Mouse (Mus musculus): Measurements from ENCODE around the gene Wtap. TPM values are rescaled to one million over a fixed set of nuclear protein-coding genes. Genes with fewer than 3 reads are reported as not detected.
A peak's percentile ranks its signal among the peaks of the same experiment; 100 is the strongest.
"Not testable (repeated sequence)": the region's sequence is repeated elsewhere in the genome, so short reads cannot be mapped to it uniquely, and the experiment has no call there.

Gene Wtap
- polyA plus RNA-seq, 1 experiment from 2014 or later = 124 TPM

DNA sequence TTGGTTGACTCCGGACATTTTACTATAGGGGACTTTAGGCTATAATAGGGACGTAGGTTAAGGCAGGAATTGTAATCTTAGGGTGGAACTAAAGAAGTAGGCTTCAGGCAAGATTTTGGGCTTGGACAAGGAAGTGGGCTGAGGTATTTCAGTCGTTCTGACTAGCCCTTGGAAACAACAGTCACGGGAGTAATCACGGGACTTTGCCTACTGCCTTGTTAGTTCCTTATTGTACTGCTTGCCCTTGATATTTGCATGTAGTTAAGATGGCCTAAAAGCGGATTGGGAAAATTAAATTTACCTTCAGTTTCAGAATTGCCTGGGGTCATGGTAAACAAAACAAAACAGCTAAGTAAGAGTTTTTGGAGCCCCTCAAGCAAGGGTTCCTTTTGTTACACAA, 5.1 kb upstream of the Wtap start:
- no peak for ATAC-seq (ENCODE audit: low FRiP score, low TSS enrichment)
- no peak overlapping the region for H3K9ac ChIP-seq (replicated peaks; ENCODE audit: low read length)
- no peak overlapping the region for H3K4me3 ChIP-seq (ENCODE audit: low read length)
- H3K9me3 ChIP-seq (ENCODE audit: low read length) = no peaks in the 10 kb centered on the region
- H3K4me2 ChIP-seq (replicated peaks; ENCODE audit: low read depth, low read length) = no peak overlapping the region
- H3K4me1 ChIP-seq (ENCODE audit: insufficient read depth, low read length) = no peaks in the 10 kb centered on the region
- 78% methylated on average over 6 of the region's 6 CpGs for WGBS
- no peak overlapping the region for H3K27ac ChIP-seq (ENCODE audit: low read length)
- no peaks in the 10 kb centered on the region for H3K36me3 ChIP-seq (ENCODE audit: insufficient read depth, low read length)
- H3K27me3 ChIP-seq (ENCODE audit: insufficient read depth, low read length) = no peaks in the 10 kb centered on the region

DNA sequence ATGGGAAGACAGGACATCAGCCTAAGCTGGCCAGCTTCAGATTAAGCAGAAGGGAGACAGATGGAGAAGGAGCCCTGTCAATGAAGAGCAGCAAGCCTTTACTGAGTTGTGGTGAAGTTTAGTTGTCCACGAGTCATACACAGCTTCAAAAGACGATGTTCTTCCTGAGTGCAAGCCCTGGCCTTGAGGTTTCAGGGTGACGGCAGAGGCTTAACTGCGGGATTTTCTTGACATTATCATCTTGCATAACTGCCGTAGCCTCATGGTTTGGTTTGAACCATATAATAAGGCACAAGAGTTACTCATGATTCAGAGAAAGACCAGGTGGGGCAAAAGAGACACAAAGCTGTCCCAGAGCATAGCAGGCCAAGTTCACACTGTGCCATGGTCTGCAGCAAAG, 3.9 kb upstream of the Wtap start:
- H3K4me1 ChIP-seq (ENCODE audit: insufficient read depth, low read length) = no peaks in the 10 kb centered on the region
- H3K27me3 ChIP-seq (ENCODE audit: insufficient read depth, low read length) = no peaks in the 10 kb centered on the region
- H3K9ac ChIP-seq (replicated peaks; ENCODE audit: low read length) = no peak overlapping the region
- H3K9me3 ChIP-seq (ENCODE audit: low read length) = no peaks in the 10 kb centered on the region
- H3K27ac ChIP-seq (ENCODE audit: low read length) = no peak overlapping the region
- no peaks in the 10 kb centered on the region for H3K36me3 ChIP-seq (ENCODE audit: insufficient read depth, low read length)
- no peak for ATAC-seq (ENCODE audit: low FRiP score, low TSS enrichment)
- no peak overlapping the region for H3K4me3 ChIP-seq (ENCODE audit: low read length)
- no peak overlapping the region for H3K4me2 ChIP-seq (replicated peaks; ENCODE audit: low read depth, low read length)
- 87% methylated on average over 5 of the region's 5 CpGs for WGBS

DNA sequence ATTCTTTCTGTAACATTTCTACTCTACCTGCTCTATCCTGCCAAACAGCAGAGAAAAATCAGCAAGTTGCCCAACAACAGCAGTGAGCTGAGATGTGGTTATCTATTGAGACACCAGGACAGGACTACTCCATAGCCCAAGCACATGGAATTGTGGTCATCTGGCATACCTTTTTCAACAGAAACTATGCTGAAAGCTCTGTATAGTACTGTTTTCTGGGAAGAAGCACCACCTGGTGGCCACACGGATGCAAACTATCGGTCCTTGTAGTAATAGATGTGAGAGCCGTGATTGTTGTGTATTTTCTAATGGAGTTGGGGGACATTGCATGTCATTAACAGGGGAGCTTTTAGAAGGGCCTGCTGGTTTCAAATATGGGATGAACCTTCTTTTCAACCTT, 2.4 kb upstream of the Wtap start:
- H3K9ac ChIP-seq (replicated peaks; ENCODE audit: low read length) = no peak overlapping the region
- H3K4me3 ChIP-seq (ENCODE audit: low read length) = no peak overlapping the region
- WGBS = 13% methylated on average over 3 of the region's 3 CpGs
- H3K4me2 ChIP-seq (replicated peaks; ENCODE audit: low read depth, low read length) = no peak overlapping the region
- no peaks in the 10 kb centered on the region for H3K4me1 ChIP-seq (ENCODE audit: insufficient read depth, low read length)
- H3K27ac ChIP-seq (ENCODE audit: low read length) = no peak overlapping the region
- no peaks in the 10 kb centered on the region for H3K9me3 ChIP-seq (ENCODE audit: low read length)
- H3K27me3 ChIP-seq (ENCODE audit: insufficient read depth, low read length) = no peaks in the 10 kb centered on the region
- no peaks in the 10 kb centered on the region for H3K36me3 ChIP-seq (ENCODE audit: insufficient read depth, low read length)
- no peak for ATAC-seq (ENCODE audit: low FRiP score, low TSS enrichment)

DNA sequence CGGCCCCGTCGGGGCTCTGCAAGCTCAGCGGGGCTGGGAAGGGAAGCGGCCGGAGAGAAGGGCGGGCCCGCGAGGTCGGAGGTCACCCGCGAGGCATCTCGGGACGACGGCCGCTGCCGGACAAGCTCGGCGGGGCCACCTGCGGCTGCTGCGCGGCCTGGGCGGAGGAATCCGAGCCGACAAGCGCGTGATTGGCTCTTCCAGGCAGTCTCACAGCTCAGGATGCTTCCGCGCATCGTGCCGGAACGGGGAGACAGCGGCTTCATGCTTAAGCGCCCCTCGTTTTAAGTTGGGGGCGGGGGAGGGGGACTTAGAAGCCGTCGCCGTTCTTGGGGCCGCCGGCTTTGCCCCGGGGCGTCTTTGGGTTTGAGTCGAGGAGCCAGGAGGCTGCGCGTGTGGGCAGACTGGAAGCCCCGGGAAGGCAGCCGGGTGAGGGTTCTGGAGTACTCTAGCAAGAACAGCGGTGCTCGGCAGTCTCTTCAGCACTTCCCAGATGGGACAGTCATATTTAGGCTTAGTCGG, 1.4 kb downstream of the Wtap start:
- ATAC-seq (ENCODE audit: low FRiP score, low TSS enrichment) = peak; percentile 94
- H3K36me3 ChIP-seq (ENCODE audit: insufficient read depth, low read length) = peaks cover 5% of the 10 kb centered on the region
- WGBS = 0% methylated on average over 51 of the region's 51 CpGs

DNA sequence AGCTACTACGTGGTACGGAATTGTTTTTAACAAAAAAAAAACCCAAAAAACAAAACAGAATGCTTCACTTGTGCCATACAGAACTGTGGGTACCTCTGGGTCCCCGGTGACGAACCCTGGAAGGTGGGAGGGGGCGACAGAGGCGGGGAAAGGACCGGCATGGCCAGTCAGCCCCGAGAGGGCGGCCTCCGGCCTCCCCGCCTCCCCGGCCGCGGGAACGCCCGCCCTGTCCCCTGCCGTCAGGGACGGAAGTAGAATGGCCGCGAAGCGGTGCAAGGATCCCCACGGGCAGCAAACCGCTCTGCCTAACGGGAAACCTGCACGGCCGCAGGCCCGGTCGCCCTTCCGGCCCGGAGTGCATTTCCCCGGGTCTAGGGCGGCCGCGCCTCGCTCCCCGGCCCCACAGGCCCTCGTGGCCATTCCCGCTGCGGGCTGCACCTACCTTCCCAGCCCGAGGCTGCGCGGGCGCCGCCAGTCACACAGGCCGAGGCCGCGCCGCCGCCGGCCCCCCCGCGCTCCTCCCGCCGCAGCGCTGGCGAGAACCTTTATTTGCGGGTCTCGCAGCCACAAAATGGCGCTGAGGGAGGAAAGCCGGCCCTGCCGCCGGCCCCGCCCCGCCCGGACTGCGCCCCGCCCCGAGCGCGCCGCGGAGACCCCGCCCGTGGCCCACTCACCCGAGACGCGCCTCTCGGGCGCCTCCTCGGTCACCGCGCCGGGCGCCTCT, 2.2 kb downstream of the Wtap start:
- H3K4me3 ChIP-seq (ENCODE audit: low read length) = peak overlapping the region; percentile 88
- peak overlapping the region; percentile 100 for H3K9ac ChIP-seq (replicated peaks; ENCODE audit: low read length)
- peak; percentile 96 for ATAC-seq (ENCODE audit: low FRiP score, low TSS enrichment)
- no peaks in the 10 kb centered on the region for H3K9me3 ChIP-seq (ENCODE audit: low read length)
- peaks cover 5% of the 10 kb centered on the region for H3K36me3 ChIP-seq (ENCODE audit: insufficient read depth, low read length)
- H3K27ac ChIP-seq (ENCODE audit: low read length) = peak overlapping the region; percentile 99
- no peaks in the 10 kb centered on the region for H3K27me3 ChIP-seq (ENCODE audit: insufficient read depth, low read length)
- peak overlapping the region; percentile 67 for H3K4me2 ChIP-seq (replicated peaks; ENCODE audit: low read depth, low read length)
- H3K4me1 ChIP-seq (ENCODE audit: insufficient read depth, low read length) = peaks cover 7% of the 10 kb centered on the region
- under 1% methylated on average over 65 of the region's 84 CpGs for WGBS

More for the DNA sequence above, 1.4 kb downstream of the Wtap start:
- Histone ChIP-seq H3K4me1 (ENCODE audit: insufficient read depth, low read length) (peaks cover 7% of the 10 kb centered on the region), H3K4me2 (replicated peaks; ENCODE audit: low read depth, low read length) (peak overlapping the region; percentile 54), H3K9me3 (ENCODE audit: low read length) (no peaks in the 10 kb centered on the region), H3K4me3 (ENCODE audit: low read length) (peak overlapping the region; percentile 88), H3K27me3 (ENCODE audit: insufficient read depth, low read length) (no peaks in the 10 kb centered on the region), H3K27ac (ENCODE audit: low read length) (peak overlapping the region; percentile 99), H3K9ac (replicated peaks; ENCODE audit: low read length) (peak overlapping the region; percentile 100)

DNA sequence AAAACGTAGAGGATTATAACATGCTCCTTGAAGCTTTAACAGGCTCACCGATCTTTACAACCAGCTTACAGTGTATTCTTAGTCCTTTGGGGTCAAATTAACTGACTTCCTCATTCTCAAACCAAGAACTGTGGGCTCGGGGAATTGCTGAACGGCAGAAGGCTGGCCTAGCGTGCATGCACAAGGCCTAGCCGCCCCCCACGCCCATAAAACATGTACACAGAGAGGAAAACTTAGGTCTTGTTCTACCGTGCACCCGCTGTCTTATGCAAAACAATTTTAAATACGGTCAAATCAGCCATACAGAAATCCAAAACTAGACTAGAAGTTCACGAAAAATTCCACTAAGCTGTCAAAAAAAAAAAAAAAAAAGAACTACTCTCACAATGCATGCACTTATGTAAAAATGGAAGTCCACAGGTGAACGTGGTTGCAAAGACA, 2.8 kb downstream of the Wtap start:
- H3K4me1 ChIP-seq (ENCODE audit: insufficient read depth, low read length) = peaks cover 7% of the 10 kb centered on the region
- H3K27me3 ChIP-seq (ENCODE audit: insufficient read depth, low read length) = no peaks in the 10 kb centered on the region
- H3K4me2 ChIP-seq (replicated peaks; ENCODE audit: low read depth, low read length) = peak overlapping the region; percentile 67
- peak overlapping the region; percentile 88 for H3K4me3 ChIP-seq (ENCODE audit: low read length)
- ATAC-seq (ENCODE audit: low FRiP score, low TSS enrichment) = no peak
- H3K36me3 ChIP-seq (ENCODE audit: insufficient read depth, low read length) = peaks cover 5% of the 10 kb centered on the region
- 1% methylated on average over 12 of the region's 12 CpGs for WGBS
- no peaks in the 10 kb centered on the region for H3K9me3 ChIP-seq (ENCODE audit: low read length)
- peak overlapping the region; percentile 99 for H3K27ac ChIP-seq (ENCODE audit: low read length)
- H3K9ac ChIP-seq (replicated peaks; ENCODE audit: low read length) = peak overlapping the region; percentile 100

DNA sequence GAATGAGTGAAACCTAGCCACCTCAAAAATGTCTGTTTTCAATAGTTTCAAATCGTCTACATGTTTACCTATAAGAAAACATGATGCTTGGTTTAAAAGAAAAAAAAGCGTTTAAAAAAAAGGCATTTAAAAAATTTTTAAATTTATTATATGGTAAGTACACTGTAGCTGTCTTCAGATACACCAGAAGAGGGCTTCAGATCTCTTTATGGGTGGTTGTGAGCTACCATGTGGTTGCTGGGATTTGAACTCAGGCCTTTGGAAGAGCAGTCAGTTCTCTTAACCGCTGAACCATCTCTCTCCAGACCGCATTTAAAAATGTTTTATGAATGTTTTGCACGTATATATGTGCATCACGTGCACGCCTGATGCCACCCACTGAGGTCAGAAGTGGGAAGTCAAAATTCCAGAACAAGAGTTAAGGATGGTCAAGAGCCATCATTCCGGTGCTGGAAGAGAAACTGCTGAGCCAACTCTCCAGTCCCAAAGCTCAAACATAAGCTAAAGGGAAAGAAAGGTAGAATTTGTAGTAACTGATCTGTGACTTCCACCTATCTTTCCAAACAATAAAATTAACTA, 3.3 kb downstream of the Wtap start:
- Histone ChIP-seq H3K27ac (ENCODE audit: low read length) (peak overlapping the region; percentile 99; the same call in 1 of the 2 replicates), H3K36me3 (ENCODE audit: insufficient read depth, low read length) (peaks cover 5% of the 10 kb centered on the region), H3K9me3 (ENCODE audit: low read length) (no peaks in the 10 kb centered on the region), H3K4me1 (ENCODE audit: insufficient read depth, low read length) (peaks cover 7% of the 10 kb centered on the region), H3K4me3 (ENCODE audit: low read length) (peak overlapping the region; percentile 88), H3K4me2 (replicated peaks; ENCODE audit: low read depth, low read length) (peak overlapping the region; percentile 67), H3K27me3 (ENCODE audit: insufficient read depth, low read length) (no peaks in the 10 kb centered on the region), H3K9ac (replicated peaks; ENCODE audit: low read length) (peak overlapping the region; percentile 100)
- WGBS = 46% methylated on average over 8 of the region's 8 CpGs
- no peak for ATAC-seq (ENCODE audit: low FRiP score, low TSS enrichment)

DNA sequence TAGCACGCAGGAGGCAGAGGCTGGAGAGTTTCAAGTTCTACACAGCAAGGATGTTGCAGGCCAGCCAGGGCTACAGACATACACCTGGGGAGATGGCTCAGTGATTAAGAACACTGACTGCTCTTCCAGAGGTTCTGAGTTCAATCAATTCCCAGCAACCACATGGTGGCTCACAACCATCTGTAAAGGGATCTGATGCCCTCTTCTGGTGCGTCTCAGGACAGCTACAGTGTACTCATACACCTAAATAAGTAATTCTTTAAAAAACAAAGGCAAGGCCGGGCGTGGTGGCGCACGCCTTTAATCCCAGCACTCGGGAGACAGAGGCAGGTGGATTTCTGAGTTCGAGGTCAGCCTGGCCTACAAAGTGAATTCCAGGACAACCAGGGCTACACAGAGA, 5.9 kb downstream of the Wtap start:
- H3K27ac ChIP-seq (ENCODE audit: low read length); H3K9me3 ChIP-seq (ENCODE audit: low read length); H3K27me3 ChIP-seq (ENCODE audit: insufficient read depth, low read length); H3K4me3 ChIP-seq (ENCODE audit: low read length); ATAC-seq (ENCODE audit: low FRiP score, low TSS enrichment); H3K4me1 ChIP-seq (ENCODE audit: insufficient read depth, low read length); H3K4me2 ChIP-seq (replicated peaks; ENCODE audit: low read depth, low read length); H3K9ac ChIP-seq (replicated peaks; ENCODE audit: low read length): not testable (repeated sequence)
- 98% methylated on average over 8 of the region's 8 CpGs for WGBS
- peaks cover 21% of the 10 kb centered on the region for H3K36me3 ChIP-seq (ENCODE audit: insufficient read depth, low read length)

DNA sequence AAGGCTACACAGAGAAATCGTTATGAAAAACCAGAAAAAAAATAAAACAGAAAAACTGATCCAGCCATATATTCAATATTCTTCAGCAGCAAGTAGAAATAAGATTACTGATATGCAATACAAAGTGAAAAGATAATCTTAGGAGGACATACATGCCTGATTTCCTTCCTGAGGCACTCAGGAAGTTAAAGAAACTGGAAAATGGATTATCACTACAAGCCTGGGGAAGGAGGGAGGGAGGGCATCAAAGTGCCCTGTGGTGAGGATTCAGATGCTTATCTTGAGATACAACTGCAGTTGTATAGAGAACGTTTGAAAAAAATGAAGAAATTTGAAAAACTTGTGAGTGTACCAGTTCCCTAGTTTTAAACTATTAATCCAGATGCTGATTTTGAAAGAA, 10.0 kb downstream of the Wtap start:
- 70% methylated on average over 2 of the region's 2 CpGs for WGBS
- no peak for ATAC-seq (ENCODE audit: low FRiP score, low TSS enrichment)

DNA sequence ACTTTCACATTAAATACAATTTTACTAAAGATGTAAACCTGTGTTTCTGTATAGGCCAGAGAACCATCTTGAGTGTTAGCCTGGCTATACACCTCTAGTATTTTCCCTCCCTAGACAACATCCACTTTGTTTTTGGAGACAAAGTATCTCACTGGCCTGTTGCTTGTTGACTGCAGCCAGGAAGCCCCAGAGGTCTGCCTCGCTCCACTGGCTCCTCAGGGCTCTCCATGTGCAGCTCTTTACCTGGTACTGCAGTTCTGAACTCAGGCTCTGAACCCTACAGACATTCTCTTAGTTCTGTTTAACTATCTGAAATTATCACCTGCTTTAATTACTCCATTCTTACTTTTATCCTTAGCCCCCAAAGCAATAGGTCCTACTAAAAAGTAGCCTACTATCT, 15.4 kb downstream of the Wtap start:
- no peak overlapping the region for H3K4me2 ChIP-seq (replicated peaks; ENCODE audit: low read depth, low read length)
- no peaks in the 10 kb centered on the region for H3K9me3 ChIP-seq (ENCODE audit: low read length)
- H3K4me1 ChIP-seq (ENCODE audit: insufficient read depth, low read length) = no peaks in the 10 kb centered on the region
- WGBS = 92% methylated on average over 1 of the region's 1 CpGs
- H3K9ac ChIP-seq (replicated peaks; ENCODE audit: low read length) = no peak overlapping the region
- H3K4me3 ChIP-seq (ENCODE audit: low read length) = no peak overlapping the region
- peaks cover 62% of the 10 kb centered on the region for H3K36me3 ChIP-seq (ENCODE audit: insufficient read depth, low read length)
- no peak overlapping the region for H3K27ac ChIP-seq (ENCODE audit: low read length)
- no peaks in the 10 kb centered on the region for H3K27me3 ChIP-seq (ENCODE audit: insufficient read depth, low read length)
- ATAC-seq (ENCODE audit: low FRiP score, low TSS enrichment) = no peak

More for the DNA sequence above, 10.0 kb downstream of the Wtap start:
- H3K4me3 ChIP-seq (ENCODE audit: low read length) = no peak overlapping the region
- H3K27ac ChIP-seq (ENCODE audit: low read length) = no peak overlapping the region
- H3K4me2 ChIP-seq (replicated peaks; ENCODE audit: low read depth, low read length) = no peak overlapping the region
- no peaks in the 10 kb centered on the region for H3K9me3 ChIP-seq (ENCODE audit: low read length)
- no peak overlapping the region for H3K9ac ChIP-seq (replicated peaks; ENCODE audit: low read length)
- H3K27me3 ChIP-seq (ENCODE audit: insufficient read depth, low read length) = no peaks in the 10 kb centered on the region
- no peaks in the 10 kb centered on the region for H3K4me1 ChIP-seq (ENCODE audit: insufficient read depth, low read length)
- peaks cover 51% of the 10 kb centered on the region for H3K36me3 ChIP-seq (ENCODE audit: insufficient read depth, low read length)

All from kidney, embryonic 16.5 days (tissue).